Mouse (Mus musculus) heart, adult 18-20 months (tissue): ENCODE results near the gene Rbms2. TPM values are rescaled to one million over a fixed set of nuclear protein-coding genes. Genes with fewer than 3 reads are reported as not detected.
"Not testable (repeated sequence)": the region's sequence is repeated elsewhere in the genome, so short reads cannot be mapped to it uniquely, and the experiment has no call there.

ENCODE experiments used
- DNase-seq, 2 experiments: peaks; one replicate each; pipeline ENCODE4 v3.0.0; 2021 to 2022; ENCODE audit warnings: mixed read lengths in 1 of 2
- total RNA-seq, 2 experiments: library from RNA; stranded (reverse); gene quantifications; 2 replicates each; pipeline ENCODE4 v1.2.3; 2021

Rbms2 gene
- total RNA-seq, 2 experiments from 2014 or later = 78.1 to 100 TPM

- no peak for DNase-seq
Observed at GRCm38 (mm10) chr10:128193113-128193512, 13.0 kb upstream of the Rbms2 start.

- not testable (repeated sequence) for DNase-seq
Observed at GRCm38 (mm10) chr10:128192030-128192766, 12.1 kb upstream of the Rbms2 start.

- no peak for DNase-seq
Observed at GRCm38 (mm10) chr10:128191472-128191871, 11.4 kb upstream of the Rbms2 start.

GRCm38 (mm10) chr10:128188242-128188877 is 8.3 kb upstream of the Rbms2 start:
- peak; percentile 71 to 88 for DNase-seq

- no peak for DNase-seq
Observed at GRCm38 (mm10) chr10:128187181-128187605, 7.1 kb upstream of the Rbms2 start.

GRCm38 (mm10) chr10:128185959-128186358 is 5.9 kb upstream of the Rbms2 start:
- DNase-seq = peak; percentile 77 to 93

GRCm38 (mm10) chr10:128185277-128185940 is 5.3 kb upstream of the Rbms2 start:
- DNase-seq = no peak

GRCm38 (mm10) chr10:128184296-128184695 is 4.2 kb upstream of the Rbms2 start:
- peak in 1 of 2 experiments; percentile 44 for DNase-seq

GRCm38 (mm10) chr10:128177316-128177715 is 2.8 kb downstream of the Rbms2 start:
- DNase-seq = no peak

- DNase-seq = peak; percentile 85 to 86
Observed at GRCm38 (mm10) chr10:128175996-128176755, 3.9 kb downstream of the Rbms2 start.

GRCm38 (mm10) chr10:128175302-128175701 is 4.8 kb downstream of the Rbms2 start:
- no peak for DNase-seq

- DNase-seq = not testable (repeated sequence)
Observed at GRCm38 (mm10) chr10:128171348-128171747, 8.7 kb downstream of the Rbms2 start.

GRCm38 (mm10) chr10:128167091-128167490 is 13.0 kb downstream of the Rbms2 start:
- DNase-seq = no peak

- not testable (repeated sequence) for DNase-seq
Observed at GRCm38 (mm10) chr10:128165726-128166125, 14.4 kb downstream of the Rbms2 start.

- no peak for DNase-seq
Observed at GRCm38 (mm10) chr10:128153978-128154377, 26.1 kb downstream of the Rbms2 start.

- DNase-seq = peak; percentile 76 to 78
Observed at GRCm38 (mm10) chr10:128150941-128151340, 29.2 kb downstream of the Rbms2 start.

- peak; percentile 91 to 98 for DNase-seq
Observed at GRCm38 (mm10) chr10:128149592-128149991, 30.5 kb downstream of the Rbms2 start.

GRCm38 (mm10) chr10:128148789-128149365 is 31.2 kb downstream of the Rbms2 start:
- DNase-seq = peak; percentile 27 to 45

GRCm38 (mm10) chr10:128144961-128145360 is 35.1 kb downstream of the Rbms2 start:
- peak; percentile 38 to 57 for DNase-seq

GRCm38 (mm10) chr10:128143659-128144058 is 36.4 kb downstream of the Rbms2 start:
- no peak for DNase-seq

GRCm38 (mm10) chr10:128142165-128142564 is 37.9 kb downstream of the Rbms2 start:
- no peak for DNase-seq
